Mouse (Mus musculus): ENCODE measurements at regions not wholly inside any gene's neighbourhood (a gene's known extent, or its start where the extent isn't known, plus 50 kb on each side); places are given as distances from the start of the nearest gene placed in this dataset.

GRCm38 (mm10) chr13:31318008-31318407 is 237.9 kb upstream of the Foxq1 start:
- Histone ChIP-seq H3K9ac (replicated peaks; ENCODE audit: low read length, poor library complexity, severe bottlenecking) (no peak overlapping the region), H3K36me3 (ENCODE audit: insufficient read depth, low read length) (no peaks in the 10 kb centered on the region), H3K4me3 (ENCODE audit: low read depth, low read length) (no peak overlapping the region), H3K27ac (ENCODE audit: low read depth, low read length) (no peak overlapping the region), H3K9me3 (ENCODE audit: low read length) (no peaks in the 10 kb centered on the region), H3K4me2 (ENCODE audit: low read depth, low read length, poor library complexity, severe bottlenecking) (no peak overlapping the region), H3K4me1 (ENCODE audit: insufficient read depth, low read length) (no peaks in the 10 kb centered on the region), H3K27me3 (ENCODE audit: insufficient read depth, low read length) (no peaks in the 10 kb centered on the region)
- no peak for TF ChIP-seq CTCF (IDR thresholded peaks at IDR 0.05)
- ATAC-seq (ENCODE audit: low FRiP score) (no peak), DNase-seq (ENCODE audit: low spot score) (no peak)
- 97% methylated on average over 2 of the region's 2 CpGs for WGBS

DNA sequence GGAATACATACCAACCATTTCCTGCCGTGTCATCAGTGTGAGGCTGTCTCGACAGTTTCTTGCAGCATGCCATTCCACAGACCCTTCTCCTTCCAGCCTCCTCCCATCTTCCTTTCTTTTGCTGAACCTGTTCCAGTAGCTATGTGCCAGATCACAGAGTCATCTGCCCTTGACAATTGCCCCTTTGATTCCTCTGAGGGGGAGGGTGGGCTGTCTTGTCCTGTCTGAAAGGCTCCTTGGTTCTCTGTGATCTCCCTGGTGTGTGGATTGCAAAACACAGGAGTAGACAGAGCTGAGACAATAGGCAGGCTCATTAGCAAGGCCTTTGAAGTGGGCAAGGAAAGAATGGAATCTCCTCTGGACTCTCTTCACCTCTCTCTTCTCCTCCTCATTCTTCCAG is 234.5 kb upstream of the Foxq1 start:
- H3K9me3 ChIP-seq (ENCODE audit: low read length) = no peaks in the 10 kb centered on the region
- no peak overlapping the region for H3K4me2 ChIP-seq (ENCODE audit: low read depth, low read length, poor library complexity, severe bottlenecking)
- ATAC-seq (ENCODE audit: low FRiP score) (no peak), DNase-seq (ENCODE audit: low spot score) (no peak)
- H3K9ac ChIP-seq (replicated peaks; ENCODE audit: low read length, poor library complexity, severe bottlenecking) = no peak overlapping the region
- H3K27ac ChIP-seq (ENCODE audit: low read depth, low read length) = no peak overlapping the region
- no peaks in the 10 kb centered on the region for H3K36me3 ChIP-seq (ENCODE audit: insufficient read depth, low read length)
- 61% methylated on average over 2 of the region's 2 CpGs for WGBS
- no peak overlapping the region for H3K4me3 ChIP-seq (ENCODE audit: low read depth, low read length)
- no peaks in the 10 kb centered on the region for H3K4me1 ChIP-seq (ENCODE audit: insufficient read depth, low read length)
- no peak for TF ChIP-seq CTCF (IDR thresholded peaks at IDR 0.05)
- no peaks in the 10 kb centered on the region for H3K27me3 ChIP-seq (ENCODE audit: insufficient read depth, low read length)

- Histone ChIP-seq H3K27me3 (ENCODE audit: insufficient read depth, low read length) (no peaks in the 10 kb centered on the region), H3K4me2 (ENCODE audit: low read depth, low read length, poor library complexity, severe bottlenecking) (no peak overlapping the region), H3K9ac (replicated peaks; ENCODE audit: low read length, poor library complexity, severe bottlenecking) (no peak overlapping the region), H3K36me3 (ENCODE audit: insufficient read depth, low read length) (no peaks in the 10 kb centered on the region), H3K4me1 (ENCODE audit: insufficient read depth, low read length) (no peaks in the 10 kb centered on the region), H3K4me3 (ENCODE audit: low read depth, low read length) (no peak overlapping the region), H3K9me3 (ENCODE audit: low read length) (no peaks in the 10 kb centered on the region), H3K27ac (ENCODE audit: low read depth, low read length) (no peak overlapping the region)
- no peak for TF ChIP-seq CTCF (IDR thresholded peaks at IDR 0.05)
- WGBS = 80% methylated on average over 12 of the region's 12 CpGs
- DNase-seq (ENCODE audit: low spot score) (no peak), ATAC-seq (ENCODE audit: low FRiP score) (no peak)
Measured at GRCm38 (mm10) chr13:31326269-31326851, 229.6 kb upstream of the Foxq1 start.

GRCm38 (mm10) chr13:31327511-31327951 is 228.4 kb upstream of the Foxq1 start:
- Histone ChIP-seq H3K36me3 (ENCODE audit: insufficient read depth, low read length) (no peaks in the 10 kb centered on the region), H3K9me3 (ENCODE audit: low read length) (no peaks in the 10 kb centered on the region), H3K27ac (ENCODE audit: low read depth, low read length) (no peak overlapping the region), H3K4me3 (ENCODE audit: low read depth, low read length) (no peak overlapping the region), H3K27me3 (ENCODE audit: insufficient read depth, low read length) (no peaks in the 10 kb centered on the region), H3K9ac (replicated peaks; ENCODE audit: low read length, poor library complexity, severe bottlenecking) (no peak overlapping the region), H3K4me1 (ENCODE audit: insufficient read depth, low read length) (no peaks in the 10 kb centered on the region), H3K4me2 (ENCODE audit: low read depth, low read length, poor library complexity, severe bottlenecking) (no peak overlapping the region)
- DNase-seq (ENCODE audit: low spot score) (no peak), ATAC-seq (ENCODE audit: low FRiP score) (no peak)
- WGBS = 80% methylated on average over 7 of the region's 7 CpGs
- TF ChIP-seq CTCF (IDR thresholded peaks at IDR 0.05) = no peak

- DNase-seq (ENCODE audit: low spot score) = no peak
- Histone ChIP-seq H3K9ac (replicated peaks; ENCODE audit: low read length, poor library complexity, severe bottlenecking) (no peak overlapping the region), H3K36me3 (ENCODE audit: insufficient read depth, low read length) (no peaks in the 10 kb centered on the region), H3K27me3 (ENCODE audit: insufficient read depth, low read length) (no peaks in the 10 kb centered on the region), H3K27ac (ENCODE audit: low read depth, low read length) (no peak overlapping the region), H3K9me3 (ENCODE audit: low read length) (no peaks in the 10 kb centered on the region), H3K4me3 (ENCODE audit: low read depth, low read length) (no peak overlapping the region), H3K4me1 (ENCODE audit: insufficient read depth, low read length) (no peaks in the 10 kb centered on the region), H3K4me2 (ENCODE audit: low read depth, low read length, poor library complexity, severe bottlenecking) (no peak overlapping the region)
- TF ChIP-seq CTCF (IDR thresholded peaks at IDR 0.05) = no peak
- 89% methylated on average over 8 of the region's 8 CpGs for WGBS
- no peak for ATAC-seq (ENCODE audit: low FRiP score)
Measured at GRCm38 (mm10) chr13:31328756-31329155, 227.2 kb upstream of the Foxq1 start.

GRCm38 (mm10) chr13:31330731-31331130 is 225.2 kb upstream of the Foxq1 start:
- ATAC-seq (ENCODE audit: low FRiP score) (no peak), DNase-seq (ENCODE audit: low spot score) (no peak)
- no peak for TF ChIP-seq CTCF (IDR thresholded peaks at IDR 0.05)
- Histone ChIP-seq H3K27me3 (ENCODE audit: insufficient read depth, low read length) (no peaks in the 10 kb centered on the region), H3K27ac (ENCODE audit: low read depth, low read length) (no peak overlapping the region), H3K9ac (replicated peaks; ENCODE audit: low read length, poor library complexity, severe bottlenecking) (no peak overlapping the region), H3K4me2 (ENCODE audit: low read depth, low read length, poor library complexity, severe bottlenecking) (no peak overlapping the region), H3K36me3 (ENCODE audit: insufficient read depth, low read length) (no peaks in the 10 kb centered on the region), H3K4me1 (ENCODE audit: insufficient read depth, low read length) (no peaks in the 10 kb centered on the region), H3K4me3 (ENCODE audit: low read depth, low read length) (no peak overlapping the region), H3K9me3 (ENCODE audit: low read length) (no peaks in the 10 kb centered on the region)
- 84% methylated on average over 5 of the region's 5 CpGs for WGBS

All from midbrain, postnatal 0 days (tissue).